In the genomic region with DNA sequence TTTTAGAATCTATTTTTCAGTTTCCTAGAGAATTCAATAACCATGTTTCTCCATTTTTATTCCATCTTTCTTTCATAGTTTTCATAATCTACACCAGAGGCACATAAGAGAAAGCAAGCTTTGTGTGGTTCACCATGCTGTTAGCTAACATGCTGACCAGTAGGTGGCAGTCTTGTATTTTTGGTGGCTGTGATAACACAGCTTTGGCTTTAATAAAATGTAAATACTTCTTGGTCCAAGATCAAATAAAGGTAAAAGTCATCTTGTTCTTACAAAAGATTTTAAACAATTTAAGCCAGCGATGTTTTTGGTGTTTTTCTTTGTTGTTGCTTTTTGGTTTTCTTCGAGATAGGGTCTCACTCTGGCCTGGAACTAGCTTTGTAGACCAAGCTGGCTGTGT, we compare ENCODE assay signal across 9 mouse cellular contexts. TPM values are rescaled to one million over a fixed set of nuclear protein-coding genes. Genes with fewer than 3 reads are reported as not detected.
DNase-seq lines count a peak whose midpoint lies in the region; TF ChIP-seq lines count a peak whose summit lies in the region.
"Had no signal": no experiment of that assay in that cellular context is flagged by ENCODE, and none has a peak within 500 bp of the region (broad histone marks: within the 10 kb centered on the region; RNA-seq: fewer than 3 reads in every experiment).

No protein-coding gene starts in this region.

- H3K36me3 ChIP-seq in thymus, adult 2 months (ENCODE audit: control insufficient read depth, insufficient read depth, low read length), result no peaks in the 10 kb centered on the region
- no peaks in the 10 kb centered on the region for H3K36me3 ChIP-seq in limb, embryonic 10.5 days

- TF ChIP-seq POLR2A in thymus, adult 2 months (IDR thresholded peaks at IDR 0.05; ENCODE audit: control insufficient read depth, extremely low read depth, insufficient read depth, low read length, poor library complexity), result no peak

- H3K9me3 ChIP-seq in limb, embryonic 10.5 days (replicated peaks), result no peaks in the 10 kb centered on the region

- no peaks in the 10 kb centered on the region for H3K4me1 ChIP-seq in thymus, adult 2 months (replicated peaks; ENCODE audit: control insufficient read depth, insufficient read depth, low read length)
- peaks cover 3% of the 10 kb centered on the region; the same call in 1 of the 2 replicates for H3K4me1 ChIP-seq in limb, embryonic 10.5 days

- TF ChIP-seq CTCF in thymus, adult 2 months (IDR thresholded peaks at IDR 0.05; ENCODE audit: borderline replicate concordance, control insufficient read depth, extremely low read depth, insufficient read depth, low read length, poor library complexity), result no peak

- peak; percentile 31 to 78 for DNase-seq in adrenal gland, adult (ENCODE audit: inconsistent age in 2 of 2, low spot score in 1 of 2)
- no peak for DNase-seq in adrenal gland, adult 8-10 months
- DNase-seq in thymus, adult 2 months, result peak; percentile 40
- DNase-seq in thymus, adult 18-20 months, result no peak
- DNase-seq in cerebellum, postnatal 36 days, result peak; percentile 17 to 41
- peak; percentile 54 for DNase-seq in hindlimb bud, embryonic 11.5 days (ENCODE audit: extremely low spot score, low read depth, low spot score)
- peak; percentile 40 for DNase-seq in limb, embryonic 10.5 days (ENCODE audit: low spot score)
- DNase-seq in retina, embryonic 14.5 days (ENCODE audit: low spot score), result peak; percentile 80

- 39% methylated on average over 2 of the region's 2 CpGs for WGBS in thymus, adult 2 months
- WGBS in limb, embryonic 10.5 days, result 48% methylated on average over 2 of the region's 2 CpGs

- no peaks in the 10 kb centered on the region for H3K27me3 ChIP-seq in thymus, adult 2 months (ENCODE audit: control insufficient read depth, insufficient read depth, low read length)
- no peaks in the 10 kb centered on the region for H3K27me3 ChIP-seq in limb, embryonic 10.5 days (ENCODE audit: low read depth, poor library complexity, severe bottlenecking)

- no peak overlapping the region for H3K27ac ChIP-seq in thymus, adult 2 months (ENCODE audit: control insufficient read depth, insufficient read depth, low read length)
- no peak overlapping the region for H3K27ac ChIP-seq in limb, embryonic 10.5 days

- no peak overlapping the region for H3K4me3 ChIP-seq in thymus, adult 2 months (ENCODE audit: control insufficient read depth, insufficient read depth, low read length)
- H3K4me3 ChIP-seq in limb, embryonic 10.5 days, result no peak overlapping the region

RNA-seq across cellular contexts. Expression of a gene that starts 14.3 kb away (rescaled TPM):
- total RNA-seq in adrenal gland, adult 8-10 months (2022), result under 1 TPM in 1 of 4 experiments, not detected in 3; 0.06 TPM
- polyA plus RNA-seq in thymus, adult 2 months (2012; rRNA removed), result 0.08 and 0.26 TPM in 2 replicates
- 0.04 TPM in 1 of 2 replicates, not detected in the other for polyA plus RNA-seq in limb, embryonic 10.5 days (2016; fragmentation: Nextera tagmentation; extraction: Ambion mirVana)
- polyA plus RNA-seq: intestine, embryonic 14.5 days had no signal

RNA-seq across cellular contexts. Expression of a gene that starts 22.8 kb away (rescaled TPM):
- total RNA-seq in adrenal gland, adult 8-10 months (2022), result under 1 TPM in 3 of 4 experiments, not detected in 1; 0.24 to 0.48 (median 0.26) TPM
- polyA plus RNA-seq in thymus, adult 2 months (2012; rRNA removed), result not detected in 2 replicates
- not detected in 2 replicates for polyA plus RNA-seq in limb, embryonic 10.5 days (2016; fragmentation: Nextera tagmentation; extraction: Ambion mirVana)

RNA-seq across cellular contexts. Expression of a gene that starts 29.1 kb away (rescaled TPM):
- total RNA-seq in adrenal gland, adult 8-10 months (2022), result 10 to 100 TPM; 16.7 to 20.1 (median 18.6) TPM
- 18.2 and 21.2 TPM in 2 replicates for polyA plus RNA-seq in thymus, adult 2 months (2012; rRNA removed)
- polyA plus RNA-seq in limb, embryonic 10.5 days (2016; fragmentation: Nextera tagmentation; extraction: Ambion mirVana), result 2.1 and 4.0 TPM in 2 replicates

RNA-seq across cellular contexts. Expression of a gene that starts 30.3 kb away (rescaled TPM):
- total RNA-seq in adrenal gland, adult 8-10 months (2022), result 10 to 100 TPM; 28.7 to 37.4 (median 36.4) TPM
- 348 and 451 TPM in 2 replicates for polyA plus RNA-seq in thymus, adult 2 months (2012; rRNA removed)
- 3.0 and 5.3 TPM in 2 replicates for polyA plus RNA-seq in limb, embryonic 10.5 days (2016; fragmentation: Nextera tagmentation; extraction: Ambion mirVana)

RNA-seq across cellular contexts. Expression of a gene that starts 31.5 kb away (rescaled TPM):
- 10 to 100 TPM; 18.1 to 29.1 (median 26.8) TPM for total RNA-seq in adrenal gland, adult 8-10 months (2022)
- 295 and 320 TPM in 2 replicates for polyA plus RNA-seq in thymus, adult 2 months (2012; rRNA removed)
- 0.51 and 0.62 TPM in 2 replicates for polyA plus RNA-seq in limb, embryonic 10.5 days (2016; fragmentation: Nextera tagmentation; extraction: Ambion mirVana)

Comparison
In these comparisons a context has a peak if more than half of its experiments do, and no peak if none do; other contexts are left out.
1. DNase-seq: peak in adrenal gland, adult (2 of 2), thymus, adult 2 months (single experiment), cerebellum, postnatal 36 days (2 of 2), hindlimb bud, embryonic 11.5 days (single experiment), limb, embryonic 10.5 days (single experiment) and retina, embryonic 14.5 days (single experiment); none in adrenal gland, adult 8-10 months (single experiment) and thymus, adult 18-20 months (0 of 2).